Mouse (Mus musculus): Measurements from ENCODE around the gene Ppp2r5b. TPM values are rescaled to one million over a fixed set of nuclear protein-coding genes. Genes with fewer than 3 reads are reported as not detected.

Gene Ppp2r5b
- polyA plus RNA-seq, 1 experiment from 2014 or later, result 74.3 TPM

DNA sequence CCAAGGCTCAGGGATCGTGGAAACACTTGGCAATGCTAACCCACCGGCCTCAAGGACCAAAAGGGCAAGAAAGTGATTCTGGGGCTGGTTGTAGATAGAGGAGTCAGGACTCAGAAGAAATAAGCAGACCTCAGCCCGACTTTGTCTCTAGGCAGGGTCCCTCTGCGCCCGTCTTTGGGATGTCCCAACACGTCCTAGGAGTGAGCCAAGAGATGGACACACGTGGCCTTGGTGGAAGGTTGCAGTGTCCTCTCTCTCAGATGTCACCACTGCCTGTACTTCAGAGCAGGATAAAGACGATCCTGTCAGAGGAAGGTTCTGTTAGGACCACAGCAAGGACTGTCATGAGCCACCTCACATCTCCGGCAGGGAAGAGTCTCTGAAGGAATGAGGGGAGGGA, 35.0 kb upstream of the Ppp2r5b start:
- no peak for DNase-seq (ENCODE audit: low spot score)
- H3K9ac ChIP-seq (ENCODE audit: low read length), result no peak overlapping the region
- H3K4me1 ChIP-seq (ENCODE audit: control insufficient read depth, insufficient read depth, low read length), result peaks cover 4% of the 10 kb centered on the region; the same call in 1 of the 2 replicates
- 62% methylated on average over 9 of the region's 9 CpGs for WGBS
- no peak for ATAC-seq
- no peaks in the 10 kb centered on the region for H3K36me3 ChIP-seq (ENCODE audit: control insufficient read depth, insufficient read depth, low read length)
- no peak overlapping the region for H3K4me2 ChIP-seq (ENCODE audit: low read length)
- H3K9me3 ChIP-seq (replicated peaks; ENCODE audit: control insufficient read depth, low read length), result no peaks in the 10 kb centered on the region
- H3K4me3 ChIP-seq (ENCODE audit: low read depth, low read length), result no peak overlapping the region
- no peaks in the 10 kb centered on the region for H3K27me3 ChIP-seq (replicated peaks; ENCODE audit: control insufficient read depth, insufficient read depth, low read length)
- no peak overlapping the region for H3K27ac ChIP-seq (ENCODE audit: low read depth, low read length)

- Histone ChIP-seq H3K27ac (ENCODE audit: low read depth, low read length) (no peak overlapping the region), H3K9ac (ENCODE audit: low read length) (no peak overlapping the region), H3K4me3 (ENCODE audit: low read depth, low read length) (no peak overlapping the region), H3K4me2 (ENCODE audit: low read length) (no peak overlapping the region), H3K9me3 (replicated peaks; ENCODE audit: control insufficient read depth, low read length) (no peaks in the 10 kb centered on the region), H3K27me3 (replicated peaks; ENCODE audit: control insufficient read depth, insufficient read depth, low read length) (no peaks in the 10 kb centered on the region), H3K4me1 (ENCODE audit: control insufficient read depth, insufficient read depth, low read length) (no peaks in the 10 kb centered on the region), H3K36me3 (ENCODE audit: control insufficient read depth, insufficient read depth, low read length) (no peaks in the 10 kb centered on the region)
- 86% methylated on average over 8 of the region's 8 CpGs for WGBS
- DNase-seq (ENCODE audit: low spot score) (no peak), ATAC-seq (no peak)
Measured at GRCm38 (mm10) chr19:6269798-6270475, 34.3 kb upstream of the Ppp2r5b start.

DNA sequence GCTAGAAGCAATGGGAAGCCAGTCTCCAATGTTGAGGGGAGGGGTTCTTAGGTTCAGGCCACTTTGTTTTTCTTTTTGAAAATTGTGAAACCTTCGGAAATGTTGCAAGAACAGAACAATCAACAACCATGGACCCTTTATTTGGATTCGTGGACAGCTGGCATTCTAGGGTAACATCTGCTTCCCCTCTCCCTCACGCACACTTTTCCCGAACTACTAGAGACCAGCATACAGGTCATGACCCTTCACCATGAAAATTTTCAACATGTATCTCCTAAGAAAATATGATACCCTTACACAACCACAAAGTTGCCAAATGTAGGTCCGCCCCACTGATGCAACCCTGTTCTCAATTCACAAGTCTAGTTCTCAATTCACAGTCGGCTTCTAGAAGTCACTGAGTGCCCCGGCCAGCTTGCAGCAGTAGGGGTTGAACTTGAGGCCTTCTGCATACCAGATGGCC, 33.0 kb upstream of the Ppp2r5b start:
- no peaks in the 10 kb centered on the region for H3K4me1 ChIP-seq (ENCODE audit: control insufficient read depth, insufficient read depth, low read length)
- H3K36me3 ChIP-seq (ENCODE audit: control insufficient read depth, insufficient read depth, low read length), result no peaks in the 10 kb centered on the region
- WGBS, result 87% methylated on average over 7 of the region's 7 CpGs
- no peaks in the 10 kb centered on the region for H3K27me3 ChIP-seq (replicated peaks; ENCODE audit: control insufficient read depth, insufficient read depth, low read length)
- H3K4me2 ChIP-seq (ENCODE audit: low read length), result no peak overlapping the region
- no peak overlapping the region for H3K9ac ChIP-seq (ENCODE audit: low read length)
- DNase-seq (ENCODE audit: low spot score) (no peak), ATAC-seq (no peak)
- H3K27ac ChIP-seq (ENCODE audit: low read depth, low read length), result no peak overlapping the region
- no peak overlapping the region for H3K4me3 ChIP-seq (ENCODE audit: low read depth, low read length)
- H3K9me3 ChIP-seq (replicated peaks; ENCODE audit: control insufficient read depth, low read length), result no peaks in the 10 kb centered on the region

GRCm38 (mm10) chr19:6268170-6268528, 32.5 kb upstream of the Ppp2r5b start:
- H3K4me2 ChIP-seq (ENCODE audit: low read length), result no peak overlapping the region
- no peak overlapping the region for H3K9ac ChIP-seq (ENCODE audit: low read length)
- peak; percentile 93 for DNase-seq (ENCODE audit: low spot score)
- no peak overlapping the region for H3K27ac ChIP-seq (ENCODE audit: low read depth, low read length)
- ATAC-seq, result peak; percentile 68; the same call in 1 of the 2 replicates
- no peaks in the 10 kb centered on the region for H3K9me3 ChIP-seq (replicated peaks; ENCODE audit: control insufficient read depth, low read length)
- 14% methylated on average over 8 of the region's 8 CpGs for WGBS
- H3K4me3 ChIP-seq (ENCODE audit: low read depth, low read length), result no peak overlapping the region
- no peaks in the 10 kb centered on the region for H3K36me3 ChIP-seq (ENCODE audit: control insufficient read depth, insufficient read depth, low read length)
- no peaks in the 10 kb centered on the region for H3K27me3 ChIP-seq (replicated peaks; ENCODE audit: control insufficient read depth, insufficient read depth, low read length)
- H3K4me1 ChIP-seq (ENCODE audit: control insufficient read depth, insufficient read depth, low read length), result no peaks in the 10 kb centered on the region

DNA sequence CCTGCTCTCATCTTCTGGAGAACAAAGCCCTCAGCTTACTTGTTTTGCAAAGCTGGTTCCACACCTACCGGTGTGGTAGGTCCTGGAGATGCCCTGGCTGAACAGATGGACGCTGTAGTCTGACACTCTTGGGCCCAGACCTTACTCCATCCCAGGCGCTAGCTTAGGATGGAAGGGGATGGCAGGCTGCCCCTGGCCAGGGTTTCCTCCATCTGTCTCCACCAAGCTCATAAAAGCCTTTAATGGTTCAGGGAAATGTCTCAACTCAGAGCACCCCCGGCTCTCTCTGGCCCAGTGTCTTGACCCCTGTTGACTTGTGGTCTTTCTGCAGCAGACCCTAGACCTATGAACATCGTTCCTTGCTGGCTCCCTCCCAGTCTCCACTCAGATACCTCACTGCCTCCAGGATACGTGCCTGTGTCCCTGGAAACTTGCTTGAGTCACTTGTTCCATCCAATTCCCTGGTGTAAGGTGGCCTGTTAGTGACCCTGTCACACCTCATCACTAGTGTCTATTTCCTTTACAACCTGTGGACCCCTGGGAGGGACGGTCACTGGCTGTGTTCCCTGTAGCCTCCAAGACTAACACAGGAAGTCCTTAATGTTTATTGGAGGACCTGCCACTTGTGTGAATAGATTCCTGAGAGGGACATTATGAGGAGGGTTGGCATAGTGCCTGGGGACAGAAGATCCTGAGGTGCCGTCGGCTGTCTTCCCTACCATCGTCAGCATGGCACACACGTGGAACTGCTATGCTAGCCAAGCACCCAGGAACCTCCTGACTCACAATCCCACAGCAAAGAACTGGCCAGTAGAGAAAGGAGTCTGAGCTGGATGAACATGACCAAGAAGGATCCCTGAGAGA, 31.9 kb upstream of the Ppp2r5b start:
- Histone ChIP-seq H3K27ac (ENCODE audit: low read depth, low read length) (no peak overlapping the region), H3K36me3 (ENCODE audit: control insufficient read depth, insufficient read depth, low read length) (peaks cover 2% of the 10 kb centered on the region; the same call in 1 of the 2 replicates), H3K9me3 (replicated peaks; ENCODE audit: control insufficient read depth, low read length) (no peaks in the 10 kb centered on the region), H3K4me3 (ENCODE audit: low read depth, low read length) (no peak overlapping the region), H3K4me1 (ENCODE audit: control insufficient read depth, insufficient read depth, low read length) (no peaks in the 10 kb centered on the region), H3K27me3 (replicated peaks; ENCODE audit: control insufficient read depth, insufficient read depth, low read length) (no peaks in the 10 kb centered on the region), H3K4me2 (ENCODE audit: low read length) (no peak overlapping the region), H3K9ac (ENCODE audit: low read length) (no peak overlapping the region)
- DNase-seq (ENCODE audit: low spot score) (no peak), ATAC-seq (no peak)
- WGBS, result 79% methylated on average over 11 of the region's 11 CpGs

- Histone ChIP-seq H3K4me2 (ENCODE audit: low read length) (no peak overlapping the region), H3K9ac (ENCODE audit: low read length) (no peak overlapping the region), H3K4me3 (ENCODE audit: low read depth, low read length) (no peak overlapping the region), H3K9me3 (replicated peaks; ENCODE audit: control insufficient read depth, low read length) (no peaks in the 10 kb centered on the region), H3K4me1 (ENCODE audit: control insufficient read depth, insufficient read depth, low read length) (no peaks in the 10 kb centered on the region), H3K27me3 (replicated peaks; ENCODE audit: control insufficient read depth, insufficient read depth, low read length) (no peaks in the 10 kb centered on the region), H3K27ac (ENCODE audit: low read depth, low read length) (no peak overlapping the region), H3K36me3 (ENCODE audit: control insufficient read depth, insufficient read depth, low read length) (peaks cover 20% of the 10 kb centered on the region)
- DNase-seq (ENCODE audit: low spot score) (no peak), ATAC-seq (no peak)
- 60% methylated on average over 6 of the region's 6 CpGs for WGBS
Measured at GRCm38 (mm10) chr19:6265727-6266182, 30.1 kb upstream of the Ppp2r5b start.

GRCm38 (mm10) chr19:6264945-6265344, 29.3 kb upstream of the Ppp2r5b start:
- no peak overlapping the region for H3K4me2 ChIP-seq (ENCODE audit: low read length)
- no peak overlapping the region for H3K27ac ChIP-seq (ENCODE audit: low read depth, low read length)
- peaks cover 28% of the 10 kb centered on the region for H3K36me3 ChIP-seq (ENCODE audit: control insufficient read depth, insufficient read depth, low read length)
- WGBS, result 91% methylated on average over 8 of the region's 8 CpGs
- no peaks in the 10 kb centered on the region for H3K9me3 ChIP-seq (replicated peaks; ENCODE audit: control insufficient read depth, low read length)
- H3K4me3 ChIP-seq (ENCODE audit: low read depth, low read length), result no peak overlapping the region
- H3K4me1 ChIP-seq (ENCODE audit: control insufficient read depth, insufficient read depth, low read length), result no peaks in the 10 kb centered on the region
- no peak for DNase-seq (ENCODE audit: low spot score)
- H3K27me3 ChIP-seq (replicated peaks; ENCODE audit: control insufficient read depth, insufficient read depth, low read length), result no peaks in the 10 kb centered on the region
- ATAC-seq, result no peak
- no peak overlapping the region for H3K9ac ChIP-seq (ENCODE audit: low read length)

DNA sequence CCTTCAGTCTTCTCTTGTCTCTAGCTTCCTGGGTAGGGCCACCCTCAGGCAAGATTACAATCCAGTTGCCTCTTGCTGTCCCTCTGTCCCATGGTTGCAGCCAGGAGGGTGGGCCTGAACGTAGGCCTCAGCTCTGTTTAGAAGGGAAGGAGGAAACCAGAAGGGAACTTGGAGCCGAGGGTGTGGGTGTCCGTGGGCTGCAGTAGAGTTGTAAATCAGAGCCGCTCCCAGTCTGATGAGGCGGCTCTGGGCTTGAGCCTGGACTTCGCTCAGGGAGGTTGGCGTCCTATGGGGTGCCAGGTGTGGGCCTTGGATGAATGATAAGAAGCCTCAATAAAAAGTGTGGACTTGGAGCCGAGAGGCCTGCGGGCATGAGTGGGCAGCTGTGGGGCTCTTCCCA, 28.5 kb upstream of the Ppp2r5b start:
- Histone ChIP-seq H3K27ac (ENCODE audit: low read depth, low read length) (no peak overlapping the region), H3K27me3 (replicated peaks; ENCODE audit: control insufficient read depth, insufficient read depth, low read length) (no peaks in the 10 kb centered on the region), H3K9ac (ENCODE audit: low read length) (no peak overlapping the region), H3K4me1 (ENCODE audit: control insufficient read depth, insufficient read depth, low read length) (no peaks in the 10 kb centered on the region), H3K4me2 (ENCODE audit: low read length) (no peak overlapping the region), H3K9me3 (replicated peaks; ENCODE audit: control insufficient read depth, low read length) (no peaks in the 10 kb centered on the region), H3K36me3 (ENCODE audit: control insufficient read depth, insufficient read depth, low read length) (peaks cover 32% of the 10 kb centered on the region), H3K4me3 (ENCODE audit: low read depth, low read length) (no peak overlapping the region)
- DNase-seq (ENCODE audit: low spot score) (no peak), ATAC-seq (no peak)
- WGBS, result 82% methylated on average over 9 of the region's 9 CpGs
